Mouse (Mus musculus): ENCODE measurements around the gene Cdhr3.

- no peak for TF ChIP-seq POLR2A (IDR thresholded peaks at IDR 0.05; ENCODE audit: insufficient read depth, low read depth, low read length)
- TF ChIP-seq CTCF (IDR thresholded peaks at IDR 0.05; ENCODE audit: insufficient read depth, low read depth, low read length) = no peak
Measured at GRCm38 (mm10) chr12:33129410-33129809, 36.7 kb upstream of the Cdhr3 start.

Measured in olfactory bulb, adult 2 months (tissue).